Mouse (Mus musculus) E14TG2a.4 (cell line): ENCODE results near the gene Ide.

ENCODE experiments used
- H3K27me3 ChIP-seq: 2 replicates; pipeline ENCODE4 v1.6.1; 2014; ENCODE audit warnings: low read length, control low read depth; ENCODE audit not compliant: insufficient read depth
- H3K36me3 ChIP-seq: 2 replicates; pipeline ENCODE4 v1.6.1; 2014; ENCODE audit warnings: low read length, control low read depth; ENCODE audit not compliant: insufficient read depth
- H3K4me1 ChIP-seq: replicated peaks from 2 replicates; pipeline ENCODE4 v1.6.1; 2014; ENCODE audit warnings: low read depth, low read length, control low read depth
- H3K4me3 ChIP-seq: replicated peaks from 2 replicates; pipeline ENCODE4 v1.5.1; 2014; ENCODE audit warnings: mild to moderate bottlenecking, low read length
- H3K9me3 ChIP-seq: 2 replicates; pipeline ENCODE4 v1.6.1; 2014; ENCODE audit warnings: low read length, control low read depth
- CTCF ChIP-seq: conservative IDR thresholded peaks from 2 replicates; pipeline ENCODE4 v1.5.1; 2014; ENCODE audit warnings: low read length
- NANOG ChIP-seq: IDR thresholded peaks from 2 replicates; pipeline ENCODE4 v1.6.1; 2014; ENCODE audit warnings: borderline replicate concordance, low read length, mixed read lengths
- POU5F1 ChIP-seq: IDR thresholded peaks from 2 replicates; pipeline ENCODE4 v1.6.1; 2014; ENCODE audit warnings: low read length, borderline replicate concordance

The Ide gene

GRCm38 (mm10) chr19:37346258-37346657 lies 8.6 kb upstream of the Ide start:
- Histone ChIP-seq H3K4me3 (no peak overlapping the region), H3K27me3 (no peaks in the 10 kb centered on the region), H3K9me3 (0 out of 2 replicates have a peak, but pooled peaks cover under 1% of the 10 kb centered on the region), H3K4me1 (peaks cover 30% of the 10 kb centered on the region), H3K36me3 (peaks cover 43% of the 10 kb centered on the region)
- TF ChIP-seq CTCF, result no peak
- no peak for TF ChIP-seq NANOG
- TF ChIP-seq POU5F1, result no peak

- Histone ChIP-seq H3K36me3 (peaks cover 25% of the 10 kb centered on the region), H3K27me3 (no peaks in the 10 kb centered on the region), H3K9me3 (no peaks in the 10 kb centered on the region), H3K4me3 (no peak overlapping the region), H3K4me1 (peaks cover 43% of the 10 kb centered on the region)
- TF ChIP-seq CTCF, result no peak
- TF ChIP-seq NANOG, result no peak
- no peak for TF ChIP-seq POU5F1
Measured at GRCm38 (mm10) chr19:37343899-37344298, 6.2 kb upstream of the Ide start.

- TF ChIP-seq CTCF (no peak), POU5F1 (no peak), NANOG (no peak; the same call in 1 of the 2 replicates)
- no peaks in the 10 kb centered on the region for H3K27me3 ChIP-seq
- no peaks in the 10 kb centered on the region for H3K9me3 ChIP-seq
- peaks cover 51% of the 10 kb centered on the region for H3K4me1 ChIP-seq
- no peak overlapping the region for H3K4me3 ChIP-seq
- H3K36me3 ChIP-seq, result peaks cover 15% of the 10 kb centered on the region; the same call in 1 of the 2 replicates
Measured at GRCm38 (mm10) chr19:37340931-37341330, 3.3 kb upstream of the Ide start.

- peaks cover 11% of the 10 kb centered on the region; the same call in 1 of the 2 replicates for H3K36me3 ChIP-seq
- no peak overlapping the region for H3K4me3 ChIP-seq
- H3K9me3 ChIP-seq, result no peaks in the 10 kb centered on the region
- TF ChIP-seq NANOG (no peak), POU5F1 (no peak), CTCF (no peak)
- H3K27me3 ChIP-seq, result no peaks in the 10 kb centered on the region
- H3K4me1 ChIP-seq, result peaks cover 51% of the 10 kb centered on the region
Measured at GRCm38 (mm10) chr19:37340495-37340894, 2.8 kb upstream of the Ide start.

- H3K36me3 ChIP-seq, result peaks cover 16% of the 10 kb centered on the region
- no peak overlapping the region for H3K4me3 ChIP-seq
- no peaks in the 10 kb centered on the region for H3K9me3 ChIP-seq
- peaks cover 43% of the 10 kb centered on the region for H3K4me1 ChIP-seq
- H3K27me3 ChIP-seq, result no peaks in the 10 kb centered on the region
- TF ChIP-seq POU5F1 (no peak), CTCF (no peak), NANOG (no peak)
Measured at GRCm38 (mm10) chr19:37335392-37335791, 2.3 kb downstream of the Ide start.

GRCm38 (mm10) chr19:37333357-37333756 lies 4.3 kb downstream of the Ide start:
- TF ChIP-seq NANOG, result no peak
- no peak for TF ChIP-seq CTCF
- TF ChIP-seq POU5F1, result no peak

GRCm38 (mm10) chr19:37332726-37333125 lies 4.9 kb downstream of the Ide start:
- peaks cover 18% of the 10 kb centered on the region; the same call in 1 of the 2 replicates for H3K4me1 ChIP-seq
- no peaks in the 10 kb centered on the region for H3K9me3 ChIP-seq
- TF ChIP-seq CTCF (no peak), NANOG (no peak), POU5F1 (no peak)

More at GRCm38 (mm10) chr19:37333357-37333756, 4.3 kb downstream of the Ide start:
- H3K27me3 ChIP-seq, result no peaks in the 10 kb centered on the region
- no peaks in the 10 kb centered on the region for H3K9me3 ChIP-seq
- no peak overlapping the region for H3K4me3 ChIP-seq
- H3K4me1 ChIP-seq, result peaks cover 23% of the 10 kb centered on the region
- peaks cover 35% of the 10 kb centered on the region for H3K36me3 ChIP-seq

GRCm38 (mm10) chr19:37327216-37327615 lies 10.4 kb downstream of the Ide start:
- no peak for TF ChIP-seq POU5F1
- TF ChIP-seq CTCF, result no peak
- Histone ChIP-seq H3K36me3 (peaks cover 72% of the 10 kb centered on the region), H3K9me3 (no peaks in the 10 kb centered on the region), H3K4me1 (peaks cover 26% of the 10 kb centered on the region), H3K4me3 (no peak overlapping the region), H3K27me3 (no peaks in the 10 kb centered on the region)

More at GRCm38 (mm10) chr19:37332726-37333125, 4.9 kb downstream of the Ide start:
- no peaks in the 10 kb centered on the region for H3K27me3 ChIP-seq
- H3K36me3 ChIP-seq, result peaks cover 41% of the 10 kb centered on the region
- no peak overlapping the region for H3K4me3 ChIP-seq

- peaks cover 84% of the 10 kb centered on the region for H3K36me3 ChIP-seq
- no peaks in the 10 kb centered on the region for H3K27me3 ChIP-seq
- no peaks in the 10 kb centered on the region for H3K9me3 ChIP-seq
- TF ChIP-seq POU5F1, result no peak
- no peak for TF ChIP-seq CTCF
- TF ChIP-seq NANOG, result no peak
- H3K4me1 ChIP-seq, result peaks cover 37% of the 10 kb centered on the region
- H3K4me3 ChIP-seq, result no peak overlapping the region
Measured at GRCm38 (mm10) chr19:37323566-37323965, 14.1 kb downstream of the Ide start.
